Mouse (Mus musculus) stomach, embryonic 14.5 days (tissue): ENCODE results near the gene Cacnb3. TPM values are rescaled to one million over a fixed set of nuclear protein-coding genes. Genes with fewer than 3 reads are reported as not detected.

Experiments
- ATAC-seq: fragments of 200-750 bp; cut with Nextera tagmentation; 2 replicates; pipeline ENCODE4 v1.8.0; 2017; ENCODE audit warnings: low read depth, moderate TSS enrichment; ENCODE audit not compliant: insufficient number of reproducible peaks, insufficient read depth, low FRiP score
- H3K27ac ChIP-seq: fragments of 300-500 bp; sonication (generic); 2 replicates; pipeline ENCODE4 v1.5.1; 2014; ENCODE audit warnings: mild to moderate bottlenecking, low read length, moderate library complexity, mixed read lengths
- H3K27me3 ChIP-seq: fragments of 300-500 bp; sonication (generic); 2 replicates; pipeline ENCODE4 v1.6.1; 2014; ENCODE audit warnings: low read length, control low read depth, mixed read lengths; ENCODE audit not compliant: control insufficient read depth, insufficient read depth
- H3K36me3 ChIP-seq: fragments of 300-500 bp; sonication (generic); 2 replicates; pipeline ENCODE4 v1.6.1; 2014; ENCODE audit warnings: mild to moderate bottlenecking, control low read depth, low read length, moderate library complexity, mixed read lengths; ENCODE audit not compliant: control insufficient read depth, insufficient read depth
- H3K4me1 ChIP-seq: fragments of 300-500 bp; sonication (generic); 2 replicates; pipeline ENCODE4 v1.6.1; 2014; ENCODE audit warnings: low read length, control low read depth, mixed read lengths; ENCODE audit not compliant: control insufficient read depth, insufficient read depth
- H3K4me2 ChIP-seq: fragments of 300-500 bp; sonication (generic); replicated peaks from 2 replicates; pipeline ENCODE4 v1.6.1; 2014; ENCODE audit warnings: low read depth, low read length, control low read depth
- H3K4me3 ChIP-seq: fragments of 300-500 bp; sonication (generic); 2 replicates; pipeline ENCODE4 v1.5.1; 2014; ENCODE audit warnings: low read depth, low read length, control low read depth
- H3K9ac ChIP-seq: fragments of 300-500 bp; sonication (generic); replicated peaks from 2 replicates; pipeline ENCODE4 v1.6.1; 2014; ENCODE audit warnings: low read depth, mild to moderate bottlenecking, control low read depth, low read length, moderate library complexity, mixed read lengths
- H3K9me3 ChIP-seq: fragments of 300-500 bp; sonication (generic); 2 replicates; pipeline ENCODE4 v1.6.1; 2016; ENCODE audit warnings: low read depth, low read length, control low read depth; ENCODE audit not compliant: control insufficient read depth
- WGBS: fragments of 180-500 bp; shearing (Covaris S2); extraction: QIAGEN DNeasy Blood & Tissue Kit; methylation state at CpG from one replicate; pipeline ENCODE4 v1.1.7; 2014; 5-methylcytosine and 5-hydroxymethylcytosine counted together
- polyA plus RNA-seq: library from polyadenylated mRNA; unstranded; fragments of >200 nt; fragmentation: Nextera tagmentation; extraction: Ambion mirVana; gene quantifications from 2 replicates; pipeline ENCODE4 v1.2.1, GENCODE M21; 2014

The Cacnb3 gene
- polyA plus RNA-seq, 1 experiment from 2014 or later = 34.4 TPM

- H3K9me3 ChIP-seq = no peaks in the 10 kb centered on the region
- H3K4me3 ChIP-seq = no peak overlapping the region
- no peaks in the 10 kb centered on the region for H3K27me3 ChIP-seq
- no peak overlapping the region for H3K27ac ChIP-seq
- 86% methylated on average over 10 of the region's 10 CpGs for WGBS
- peaks cover 94% of the 10 kb centered on the region for H3K36me3 ChIP-seq
- H3K4me1 ChIP-seq = no peaks in the 10 kb centered on the region
- H3K9ac ChIP-seq = no peak overlapping the region
- no peak overlapping the region for H3K4me2 ChIP-seq
- no peak for ATAC-seq
These were observed 16.7 kb downstream of the Cacnb3 start for GRCm38 (mm10) chr15:98647308-98647707.

GRCm38 (mm10) chr15:98648071-98648470 lies 17.4 kb downstream of the Cacnb3 start:
- WGBS = 84% methylated on average over 3 of the region's 3 CpGs
- Histone ChIP-seq H3K27me3 (no peaks in the 10 kb centered on the region), H3K27ac (no peak overlapping the region), H3K4me3 (no peak overlapping the region), H3K9me3 (no peaks in the 10 kb centered on the region), H3K36me3 (peaks cover 94% of the 10 kb centered on the region), H3K4me2 (no peak overlapping the region), H3K9ac (no peak overlapping the region), H3K4me1 (no peaks in the 10 kb centered on the region)
- no peak for ATAC-seq

- 92% methylated on average over 15 of the region's 15 CpGs for whole genome bisulfite sequencing
- Histone ChIP-seq H3K4me3 (no peak overlapping the region), H3K27ac (no peak overlapping the region), H3K27me3 (no peaks in the 10 kb centered on the region), H3K9me3 (no peaks in the 10 kb centered on the region), H3K9ac (no peak overlapping the region), H3K36me3 (peaks cover 90% of the 10 kb centered on the region), H3K4me1 (no peaks in the 10 kb centered on the region), H3K4me2 (no peak overlapping the region)
- ATAC-seq = no peak
These were observed 20.8 kb downstream of the Cacnb3 start for GRCm38 (mm10) chr15:98651431-98651830.

GRCm38 (mm10) chr15:98652174-98652573 lies 21.5 kb downstream of the Cacnb3 start:
- Histone ChIP-seq H3K9ac (no peak overlapping the region), H3K9me3 (no peaks in the 10 kb centered on the region), H3K4me3 (no peak overlapping the region), H3K4me1 (no peaks in the 10 kb centered on the region), H3K27ac (no peak overlapping the region), H3K4me2 (no peak overlapping the region), H3K27me3 (no peaks in the 10 kb centered on the region), H3K36me3 (peaks cover 90% of the 10 kb centered on the region)
- ATAC-seq = no peak
- WGBS = 94% methylated on average over 8 of the region's 8 CpGs

- WGBS = 81% methylated on average over 15 of the region's 15 CpGs
- Histone ChIP-seq H3K9ac (no peak overlapping the region), H3K36me3 (peaks cover 61% of the 10 kb centered on the region), H3K4me1 (peaks cover 4% of the 10 kb centered on the region; the same call in 1 of the 2 replicates), H3K27me3 (no peaks in the 10 kb centered on the region), H3K9me3 (no peaks in the 10 kb centered on the region), H3K4me3 (no peak overlapping the region), H3K27ac (no peak overlapping the region), H3K4me2 (no peak overlapping the region)
- ATAC-seq = no peak
These were observed 26.5 kb downstream of the Cacnb3 start for GRCm38 (mm10) chr15:98656982-98657751.

GRCm38 (mm10) chr15:98662198-98662566 lies 31.5 kb downstream of the Cacnb3 start:
- ATAC-seq = no peak
- WGBS = under 1% methylated on average over 14 of the region's 14 CpGs

GRCm38 (mm10) chr15:98662567-98663545 lies 32.2 kb downstream of the Cacnb3 start, which contains the start of gene Ddx23:
Gene Ddx23, minus strand, starts transcription at chr15:98662894.
- peaks cover 4% of the 10 kb centered on the region; the same call in 1 of the 2 replicates for H3K4me1 ChIP-seq
- H3K27ac ChIP-seq = peak within 1 kb of the TSS; percentile 93
- no peaks in the 10 kb centered on the region for H3K9me3 ChIP-seq
- WGBS = 4% methylated on average over 47 of the region's 48 CpGs
- H3K4me3 ChIP-seq = peak within 1 kb of the TSS; percentile 83
- peak within 1 kb of the TSS; percentile 84 for H3K9ac ChIP-seq
- H3K4me2 ChIP-seq = peak within 1 kb of the TSS; percentile 61
- H3K27me3 ChIP-seq = no peaks in the 10 kb centered on the region
- H3K36me3 ChIP-seq = peaks cover 10% of the 10 kb centered on the region
- ATAC-seq = peak; percentile 97

More at GRCm38 (mm10) chr15:98662198-98662566, 31.5 kb downstream of the Cacnb3 start:
- Histone ChIP-seq H3K9ac (peak overlapping the region; percentile 84), H3K27me3 (no peaks in the 10 kb centered on the region), H3K27ac (peak overlapping the region; percentile 93), H3K36me3 (peaks cover 17% of the 10 kb centered on the region), H3K4me3 (peak overlapping the region; percentile 83), H3K4me1 (peaks cover 4% of the 10 kb centered on the region; the same call in 1 of the 2 replicates), H3K4me2 (peak overlapping the region; percentile 61), H3K9me3 (no peaks in the 10 kb centered on the region)
